Mouse (Mus musculus) NIH3T3 (cell line): ENCODE data around the gene Slc22a20.

Experiments used
- DNase-seq: peaks from one replicate; pipeline ENCODE4 v3.0.0-alpha.2; 2012; ENCODE audit warnings: low read depth

The Slc22a20 gene

DNA sequence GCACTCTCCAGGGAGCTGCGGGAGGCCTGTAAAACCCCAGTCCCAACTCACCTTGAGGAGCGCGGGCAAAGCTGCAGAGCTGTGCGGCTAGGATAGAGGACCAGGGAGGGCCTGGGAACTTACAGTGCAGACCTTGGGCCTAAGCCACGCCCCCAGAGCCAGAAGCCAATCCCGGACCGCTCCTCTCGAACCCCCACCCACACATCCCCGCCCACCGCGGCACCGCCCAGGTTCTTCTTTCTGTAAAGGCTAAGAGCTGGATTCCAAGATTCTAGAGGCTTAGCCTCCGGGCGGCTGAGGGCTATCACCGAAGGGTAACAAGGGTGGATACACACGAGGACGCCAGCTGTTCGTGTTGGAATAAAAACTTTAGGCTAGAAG is 61.2 kb downstream of the Slc22a20 start, which contains the start of gene Cdc42ep2:
Gene Cdc42ep2 (minus strand): TSS at position 104 of the 381 bp plus-strand sequence.
- peak; percentile 100 for DNase-seq

DNA sequence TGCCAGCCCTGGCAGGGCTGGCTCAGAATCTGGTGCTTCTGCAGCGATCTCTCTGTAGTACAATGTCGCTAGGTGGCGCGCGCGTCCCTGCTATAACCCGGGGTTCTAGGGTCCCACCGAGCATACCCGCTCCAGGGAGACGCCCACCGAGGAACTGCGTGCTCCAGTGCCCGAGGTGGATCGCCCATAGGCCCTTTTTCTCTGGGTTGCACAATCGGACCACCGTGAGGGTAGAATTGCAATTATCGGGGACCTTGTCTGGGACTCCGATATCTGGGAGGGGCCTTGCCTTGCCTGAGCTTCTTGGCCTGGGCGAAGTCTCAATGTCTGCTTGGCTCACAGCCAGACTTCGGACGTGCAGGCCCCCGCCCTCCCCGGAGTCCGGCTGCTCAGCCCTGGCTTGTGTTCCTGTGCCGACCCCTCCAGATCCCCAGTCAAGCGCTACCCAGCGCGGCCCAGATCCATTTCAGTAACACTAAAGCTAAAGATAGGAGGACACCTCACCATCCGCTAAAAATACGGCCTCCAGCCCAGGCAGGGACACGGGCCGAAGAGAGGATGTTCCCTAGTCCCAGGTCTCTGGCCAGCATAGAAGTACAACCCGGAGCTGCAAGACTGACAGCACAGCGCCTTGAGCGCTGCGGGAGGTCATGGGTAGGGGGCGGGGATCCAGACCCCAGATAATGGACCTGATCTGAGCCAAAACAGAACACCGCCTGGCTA is 61.8 kb downstream of the Slc22a20 start:
- peak; percentile 97 for DNase-seq

DNA sequence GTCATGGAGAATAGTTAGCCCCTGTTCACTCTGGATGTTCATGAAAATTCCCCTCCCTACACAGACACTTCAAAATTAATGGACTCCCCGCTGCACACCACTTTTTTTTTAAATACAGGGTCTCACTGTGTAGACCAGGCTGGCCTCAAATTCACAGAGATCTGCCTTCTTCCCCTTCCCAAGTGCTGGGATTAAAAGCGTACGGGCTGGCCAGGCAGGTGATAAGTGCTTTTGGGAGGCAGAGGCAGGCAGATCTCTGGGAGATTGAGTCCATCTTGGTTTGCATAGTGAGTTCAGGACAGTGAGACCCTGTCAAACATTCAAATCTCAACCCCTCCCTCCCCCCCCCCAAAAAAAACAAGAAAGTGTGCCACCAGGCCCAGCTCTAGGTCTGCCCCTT is 63.0 kb downstream of the Slc22a20 start:
- no peak for DNase-seq

DNA sequence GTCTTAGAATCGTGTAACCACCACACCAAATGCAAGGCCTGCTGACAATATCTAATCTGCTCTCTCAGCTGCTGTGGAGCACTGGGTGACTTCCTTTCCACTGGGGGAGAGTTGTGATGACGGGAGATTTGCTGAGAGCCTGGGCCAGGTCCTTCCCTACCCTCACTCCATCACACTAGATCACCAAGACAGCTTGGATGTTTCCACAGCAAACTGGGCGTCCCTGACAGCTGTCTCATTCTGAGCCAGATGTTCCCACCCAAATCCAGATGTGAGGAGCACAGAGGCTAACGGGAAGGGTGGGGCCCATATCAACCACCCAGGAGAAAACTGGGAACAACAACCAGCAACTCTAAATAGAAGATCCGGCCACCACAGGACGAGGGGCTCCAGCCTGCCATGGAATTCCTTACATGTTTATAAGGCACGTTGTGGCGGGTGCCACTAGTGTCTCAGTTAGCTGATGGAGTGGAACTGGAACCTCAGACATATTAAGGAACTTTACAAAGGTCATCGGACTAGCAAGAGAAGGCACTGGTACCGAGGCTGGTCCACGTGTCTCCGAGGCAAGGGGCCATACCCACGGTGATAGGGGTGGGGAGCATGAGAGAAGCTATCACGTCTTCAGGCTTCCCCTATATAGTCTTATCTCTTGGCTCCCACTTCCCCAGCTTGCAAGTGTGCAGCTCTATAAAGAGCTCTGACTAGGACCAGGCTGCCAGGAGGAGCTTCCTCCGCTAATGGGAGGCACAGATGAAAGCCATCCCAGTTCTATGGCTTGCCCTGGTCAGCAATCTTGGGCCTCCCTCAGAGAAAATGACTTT is 63.6 kb downstream of the Slc22a20 start:
- no peak for DNase-seq

DNA sequence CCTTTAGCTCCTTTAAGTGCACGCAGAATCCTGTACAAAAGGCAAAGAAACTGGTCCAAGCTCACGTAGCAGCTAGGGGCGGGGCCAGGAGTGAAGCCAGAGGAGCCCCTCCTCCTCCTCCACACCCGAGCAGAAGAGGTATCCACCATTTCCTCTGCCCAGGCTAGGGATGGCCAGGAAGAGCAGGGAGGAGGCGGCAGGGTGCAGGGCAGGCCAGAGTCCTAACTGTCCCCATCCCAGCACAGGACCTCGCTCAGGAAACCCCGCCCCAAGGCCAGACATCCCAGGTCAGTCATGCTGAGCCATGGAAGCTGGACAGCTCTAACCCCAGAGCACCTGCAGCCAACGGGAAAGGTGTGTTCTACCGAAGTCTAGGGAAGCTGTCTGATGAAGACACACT is 64.2 kb downstream of the Slc22a20 start:
- peak; percentile 53 for DNase-seq
